9 mouse cellular contexts compared by ENCODE assay signal in the genomic region with DNA sequence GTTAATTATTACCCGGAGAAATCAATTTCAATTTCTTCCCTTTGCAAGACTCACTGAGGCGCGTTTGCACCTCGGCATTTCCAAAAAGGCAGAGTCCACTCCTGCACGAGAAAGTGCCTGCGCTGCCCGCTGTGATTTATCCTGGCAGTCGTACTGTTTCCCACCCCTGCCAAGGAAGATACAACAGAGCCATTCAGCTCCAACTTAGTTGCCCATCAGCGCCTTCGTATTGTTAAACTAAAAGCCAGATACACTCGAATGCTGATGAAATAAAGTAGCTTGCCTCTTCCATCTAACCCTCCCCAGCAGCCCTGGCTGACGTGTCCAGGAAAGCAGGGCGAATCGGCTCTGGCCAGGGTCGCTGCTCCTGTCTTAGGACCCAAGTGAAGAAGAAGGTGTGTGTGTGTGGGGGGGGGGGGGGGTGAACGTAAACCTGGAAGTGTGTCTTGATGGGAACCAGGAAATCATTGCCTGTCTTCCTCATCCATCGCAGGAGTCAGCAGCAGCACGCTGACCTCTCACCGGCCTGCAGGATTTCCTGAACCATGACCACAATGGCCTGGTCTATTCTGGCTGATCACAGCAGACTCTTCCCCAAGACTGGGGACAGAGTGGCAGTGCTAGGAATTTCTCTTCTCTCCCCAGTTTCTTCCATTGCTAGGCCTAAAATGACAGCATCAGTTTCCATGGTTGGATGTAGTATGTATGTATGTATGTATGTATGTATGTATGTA.
DNase-seq lines count a peak whose midpoint lies in the region; ATAC-seq and TF ChIP-seq lines count a peak whose summit lies in the region.
"Had no signal": no experiment of that assay in that cellular context is flagged by ENCODE, and none has a peak within 500 bp of the region (broad histone marks: within the 10 kb centered on the region; RNA-seq: fewer than 3 reads in every experiment).

No protein-coding gene starts in this region.

- no peaks in the 10 kb centered on the region for H3K36me3 ChIP-seq in hindbrain, postnatal 0 days (ENCODE audit: insufficient read depth, low read length)
- H3K36me3 ChIP-seq in midbrain, embryonic 12.5 days: no peaks in the 10 kb centered on the region
- peaks cover 7% of the 10 kb centered on the region; the same call in 1 of the 2 replicates for H3K36me3 ChIP-seq in embryonic facial prominence, embryonic 10.5 days (replicated peaks)
- H3K36me3 ChIP-seq: heart, embryonic 10.5 days had no signal

- peak; percentile 90 for DNase-seq in cerebellum, adult 9-11 months
- DNase-seq in hindbrain, postnatal 0 days (ENCODE audit: low spot score): peak; percentile 69
- no peak for DNase-seq in embryonic facial prominence, embryonic 10.5 days (ENCODE audit: low spot score)
- DNase-seq in gastrocnemius, postnatal 25 days: no peak
- DNase-seq in thymus, postnatal 0 days (ENCODE audit: low spot score): no peak

- H3K4me1 ChIP-seq in brown adipose tissue, adult 24 weeks (ENCODE audit: control insufficient read depth, insufficient read depth, insufficient read length, low read length): no peaks in the 10 kb centered on the region
- peaks cover 11% of the 10 kb centered on the region for H3K4me1 ChIP-seq in hindbrain, postnatal 0 days (ENCODE audit: insufficient read depth, low read length)
- peaks cover 21% of the 10 kb centered on the region for H3K4me1 ChIP-seq in midbrain, embryonic 12.5 days
- H3K4me1 ChIP-seq in embryonic facial prominence, embryonic 10.5 days: peaks cover 24% of the 10 kb centered on the region
- H3K4me1 ChIP-seq: heart, embryonic 10.5 days had no signal

- WGBS in hindbrain, postnatal 0 days: 22% methylated on average over 19 of the region's 19 CpGs
- WGBS in midbrain, embryonic 12.5 days: 24% methylated on average over 19 of the region's 19 CpGs
- WGBS in embryonic facial prominence, embryonic 10.5 days: 52% methylated on average over 19 of the region's 19 CpGs

- no peaks in the 10 kb centered on the region for H3K9me3 ChIP-seq in hindbrain, postnatal 0 days (ENCODE audit: low read length)
- H3K9me3 ChIP-seq in midbrain, embryonic 12.5 days: peaks cover 6% of the 10 kb centered on the region; the same call in 1 of the 2 replicates
- H3K9me3 ChIP-seq in embryonic facial prominence, embryonic 10.5 days: peaks cover 5% of the 10 kb centered on the region; the same call in 1 of the 2 replicates

- H3K27ac ChIP-seq in brown adipose tissue, adult 24 weeks (replicated peaks; ENCODE audit: low read depth, low read length): no peak overlapping the region
- no peak overlapping the region; the same call in 1 of the 2 replicates for H3K27ac ChIP-seq in hindbrain, postnatal 0 days
- no peak overlapping the region for H3K27ac ChIP-seq in midbrain, embryonic 12.5 days (replicated peaks)
- no peak overlapping the region for H3K27ac ChIP-seq in embryonic facial prominence, embryonic 10.5 days (replicated peaks)
- H3K27ac ChIP-seq: heart, embryonic 10.5 days had no signal

- peak overlapping the region; percentile 12; the same call in 1 of the 2 replicates for H3K4me3 ChIP-seq in brown adipose tissue, adult 24 weeks (ENCODE audit: insufficient read depth, low read depth, low read length)
- H3K4me3 ChIP-seq in hindbrain, postnatal 0 days (ENCODE audit: low read length): no peak overlapping the region
- no peak overlapping the region for H3K4me3 ChIP-seq in midbrain, embryonic 12.5 days
- H3K4me3 ChIP-seq in embryonic facial prominence, embryonic 10.5 days: no peak overlapping the region
- H3K4me3 ChIP-seq: heart, embryonic 10.5 days had no signal

- no peak overlapping the region for H3K9ac ChIP-seq in hindbrain, postnatal 0 days (replicated peaks; ENCODE audit: low read length)
- H3K9ac ChIP-seq in midbrain, embryonic 12.5 days (replicated peaks): no peak overlapping the region

- peaks cover 28% of the 10 kb centered on the region; the same call in 1 of the 2 replicates for H3K27me3 ChIP-seq in hindbrain, postnatal 0 days (ENCODE audit: insufficient read depth, low read length)
- peaks cover 6% of the 10 kb centered on the region; the same call in 1 of the 2 replicates for H3K27me3 ChIP-seq in midbrain, embryonic 12.5 days
- 0 out of 2 replicates have a peak, but pooled peaks cover 3% of the 10 kb centered on the region for H3K27me3 ChIP-seq in embryonic facial prominence, embryonic 10.5 days (replicated peaks; ENCODE audit: low read depth, poor library complexity, severe bottlenecking)

- ATAC-seq in hindbrain, postnatal 0 days: peak; percentile 58; the same call in 1 of the 2 replicates
- ATAC-seq in midbrain, embryonic 12.5 days (ENCODE audit: low FRiP score, low read depth): no peak
- no peak for ATAC-seq in erythroblast, adult 5-6 weeks (replicated peaks; ENCODE audit: low FRiP score, poor library complexity, severe bottlenecking)

- no peak for TF ChIP-seq CTCF in hindbrain, postnatal 0 days (IDR thresholded peaks at IDR 0.05; ENCODE audit: low read depth)

- H3K4me2 ChIP-seq in hindbrain, postnatal 0 days (ENCODE audit: low read depth, low read length): peak overlapping the region; percentile 28
- peak overlapping the region; percentile 22 for H3K4me2 ChIP-seq in midbrain, embryonic 12.5 days (replicated peaks)

Comparison
In these comparisons a context has a peak if more than half of its experiments do, and no peak if none do; other contexts are left out.
1. DNase-seq: peak in cerebellum, adult 9-11 months (single experiment) and hindbrain, postnatal 0 days (single experiment); none in embryonic facial prominence, embryonic 10.5 days (single experiment), gastrocnemius, postnatal 25 days (single experiment) and thymus, postnatal 0 days (single experiment).